Mouse (Mus musculus) E14TG2a.4 (cell line): ENCODE data around the gene Dll4.

Experiments
- H3K27me3 ChIP-seq: 2 replicates; pipeline ENCODE4 v1.6.1; 2014; ENCODE audit warnings: low read length, control low read depth; ENCODE audit not compliant: insufficient read depth
- H3K36me3 ChIP-seq: 2 replicates; pipeline ENCODE4 v1.6.1; 2014; ENCODE audit warnings: low read length, control low read depth; ENCODE audit not compliant: insufficient read depth
- H3K4me1 ChIP-seq: replicated peaks from 2 replicates; pipeline ENCODE4 v1.6.1; 2014; ENCODE audit warnings: low read depth, low read length, control low read depth
- H3K4me3 ChIP-seq: replicated peaks from 2 replicates; pipeline ENCODE4 v1.5.1; 2014; ENCODE audit warnings: mild to moderate bottlenecking, low read length
- H3K9me3 ChIP-seq: 2 replicates; pipeline ENCODE4 v1.6.1; 2014; ENCODE audit warnings: low read length, control low read depth
- CTCF ChIP-seq: conservative IDR thresholded peaks from 2 replicates; pipeline ENCODE4 v1.5.1; 2014; ENCODE audit warnings: low read length
- NANOG ChIP-seq: IDR thresholded peaks from 2 replicates; pipeline ENCODE4 v1.6.1; 2014; ENCODE audit warnings: borderline replicate concordance, low read length, mixed read lengths
- POU5F1 ChIP-seq: IDR thresholded peaks from 2 replicates; pipeline ENCODE4 v1.6.1; 2014; ENCODE audit warnings: low read length, borderline replicate concordance

Dll4 gene

DNA sequence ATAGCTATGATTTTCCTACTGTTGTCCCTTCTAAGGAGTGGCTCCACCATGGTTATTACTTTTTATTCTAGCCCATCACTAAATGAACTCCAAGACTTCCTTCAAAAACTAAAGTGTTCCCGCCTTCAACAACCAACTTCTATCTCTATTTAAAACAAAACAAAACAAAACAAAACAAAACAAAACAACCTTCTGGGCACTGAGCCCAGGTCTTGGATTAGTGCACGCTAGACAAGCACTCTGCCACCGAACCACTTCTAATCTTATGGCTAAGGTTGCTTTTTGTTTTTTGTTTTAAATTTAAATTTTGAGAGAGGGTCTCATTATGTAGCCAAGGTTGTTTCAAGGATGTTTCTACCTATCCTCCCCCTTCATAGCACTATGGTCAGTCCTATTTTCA is 52.2 kb downstream of the Dll4 start:
- H3K9me3 ChIP-seq, result no peaks in the 10 kb centered on the region
- peaks cover 4% of the 10 kb centered on the region for H3K4me1 ChIP-seq
- H3K27me3 ChIP-seq, result no peaks in the 10 kb centered on the region
- TF ChIP-seq NANOG (no peak), POU5F1 (no peak), CTCF (no peak)
- H3K36me3 ChIP-seq, result peaks cover 96% of the 10 kb centered on the region
- H3K4me3 ChIP-seq, result no peak overlapping the region

- H3K4me3 ChIP-seq, result no peak overlapping the region
- no peaks in the 10 kb centered on the region for H3K27me3 ChIP-seq
- H3K9me3 ChIP-seq, result no peaks in the 10 kb centered on the region
- peaks cover 94% of the 10 kb centered on the region for H3K36me3 ChIP-seq
- TF ChIP-seq NANOG (no peak), CTCF (no peak)
- H3K4me1 ChIP-seq, result 0 out of 2 replicates have a peak, but pooled peaks cover under 1% of the 10 kb centered on the region
These were observed 53.9 kb downstream of the Dll4 start for GRCm38 (mm10) chr2:119379455-119379854.
